Mouse (Mus musculus) embryo, embryonic 11.5 days (tissue): ENCODE measurements at regions not wholly inside any gene's neighbourhood (a gene's known extent, or its start where the extent isn't known, plus 50 kb on each side); places are given as distances from the start of the nearest gene placed in this dataset.

Experiments used
- DNase-seq: peaks from one replicate; pipeline ENCODE4 v3.0.0-alpha.2; 2012; ENCODE audit warnings: low read depth, low spot score

DNA sequence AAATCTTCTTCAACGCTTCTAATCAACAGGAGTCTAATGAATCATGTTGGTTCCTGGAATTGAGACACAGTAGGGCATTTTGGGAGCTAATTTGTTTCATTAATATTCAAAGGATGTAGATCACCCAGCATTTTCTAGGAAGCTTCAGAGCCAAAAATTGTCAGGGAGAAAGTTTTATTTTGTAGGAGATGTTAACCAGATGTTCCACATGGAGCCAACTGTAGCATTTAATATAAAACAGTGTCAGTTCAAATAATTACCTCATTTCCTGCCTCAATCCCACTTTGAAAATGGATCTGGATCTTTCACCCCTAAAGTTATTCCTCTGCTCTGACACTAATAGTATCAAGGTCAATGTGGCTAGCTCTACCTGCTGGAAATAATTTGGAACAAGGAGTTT is 389.6 kb upstream of the Lmcd1 start:
- DNase-seq, result no peak

- no peak for DNase-seq
Observed at GRCm38 (mm10) chr6:111911997-111912396, 361.6 kb upstream of the Lmcd1 start.

DNA sequence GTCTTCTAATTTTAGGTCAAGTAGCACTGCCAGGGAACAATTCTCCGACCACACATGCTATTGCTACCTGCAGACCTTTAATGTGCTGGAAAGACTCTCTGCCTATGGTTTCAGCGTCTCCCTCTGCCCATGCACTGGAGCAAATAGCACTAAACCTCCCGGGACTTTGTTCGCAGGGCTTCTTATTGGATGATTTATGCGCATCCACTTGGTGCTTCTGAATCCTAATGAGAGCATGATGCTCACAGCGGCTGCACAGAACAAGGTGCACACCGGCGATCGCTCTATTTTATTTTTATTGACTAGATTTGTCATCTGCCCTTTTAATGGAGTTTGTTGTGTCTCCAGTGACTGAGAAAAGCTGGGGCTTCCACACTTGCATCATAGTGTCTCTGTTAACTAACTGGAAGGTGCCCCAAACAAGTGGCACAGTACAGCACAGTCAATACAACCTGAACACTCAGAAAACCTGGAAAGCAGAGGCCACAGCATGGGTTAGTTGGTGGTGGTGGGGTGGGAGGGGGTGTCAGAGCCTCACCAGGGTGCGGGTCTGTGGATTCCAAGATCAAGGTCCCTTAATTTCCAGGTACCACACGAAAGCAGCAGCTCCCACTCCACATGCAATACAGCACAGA is 359.7 kb upstream of the Lmcd1 start:
- no peak for DNase-seq

GRCm38 (mm10) chr6:111917248-111917721 is 356.3 kb upstream of the Lmcd1 start:
- DNase-seq, result no peak

- DNase-seq, result no peak
Observed at GRCm38 (mm10) chr6:111917868-111918597, 355.5 kb upstream of the Lmcd1 start.

DNA sequence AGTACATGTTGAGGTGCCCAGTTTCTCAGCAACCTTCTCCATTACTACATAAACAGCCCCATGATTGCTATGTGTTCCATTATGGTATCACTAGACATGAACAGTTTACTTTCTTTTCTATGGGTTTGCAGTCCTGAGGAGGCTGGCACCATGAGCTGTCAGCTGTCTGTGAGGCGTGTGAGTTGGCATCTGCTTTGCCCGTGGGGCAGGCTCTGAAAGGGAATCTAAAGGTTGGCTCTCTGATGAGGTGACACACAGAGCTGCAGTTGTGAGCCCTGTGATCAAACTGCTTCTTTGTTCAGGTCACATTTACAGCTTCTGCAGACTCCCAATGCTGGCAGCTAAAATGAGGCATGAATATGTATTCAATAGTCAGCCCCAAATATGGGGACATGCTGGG is 341.0 kb upstream of the Lmcd1 start:
- no peak for DNase-seq

GRCm38 (mm10) chr6:111954401-111954800 is 319.2 kb upstream of the Lmcd1 start:
- DNase-seq, result no peak

GRCm38 (mm10) chr6:111965766-111966165 is 307.8 kb upstream of the Lmcd1 start:
- no peak for DNase-seq

DNA sequence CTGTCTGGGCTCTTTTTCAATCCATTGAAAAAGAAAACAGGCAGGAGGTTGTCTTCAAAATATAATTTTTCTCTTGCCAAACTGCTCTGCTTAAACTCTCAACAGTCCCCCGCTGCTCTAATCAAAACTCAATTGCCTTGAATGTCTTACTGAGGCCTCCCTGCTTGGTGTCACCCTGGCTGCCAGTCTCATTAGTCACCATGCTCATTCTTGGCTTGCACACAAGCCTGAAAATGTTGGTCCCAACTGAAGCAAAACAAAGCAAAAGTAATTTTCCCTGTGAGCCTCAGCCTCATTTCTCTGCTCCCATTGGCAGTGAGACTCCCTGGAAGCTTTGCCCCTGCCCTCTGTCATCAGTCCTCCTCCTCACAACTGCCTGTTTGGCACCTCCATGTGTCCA is 288.1 kb upstream of the Lmcd1 start:
- DNase-seq, result no peak

DNA sequence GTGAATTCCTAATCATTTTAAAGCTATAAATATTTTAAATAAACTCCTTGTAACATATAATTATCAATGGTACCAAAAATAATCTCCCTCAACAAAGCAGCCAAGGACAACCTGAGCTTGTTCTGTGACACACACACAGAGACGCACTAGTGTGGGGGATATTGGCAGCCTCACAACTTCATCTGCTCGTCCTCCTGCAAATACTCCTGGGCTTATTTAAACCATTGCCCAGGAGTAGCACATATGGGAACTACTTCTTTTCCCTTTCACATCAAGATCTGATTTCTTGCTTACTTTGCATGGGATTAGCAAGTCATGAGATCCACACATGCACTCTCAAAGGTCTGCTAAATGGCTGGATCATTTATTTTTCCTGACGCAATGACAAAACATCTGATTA is 277.7 kb upstream of the Lmcd1 start:
- no peak for DNase-seq

GRCm38 (mm10) chr6:112003784-112004471 is 269.6 kb upstream of the Lmcd1 start:
- DNase-seq, result no peak

- no peak for DNase-seq
Observed at GRCm38 (mm10) chr6:112026261-112027205, 247.0 kb upstream of the Lmcd1 start.

DNA sequence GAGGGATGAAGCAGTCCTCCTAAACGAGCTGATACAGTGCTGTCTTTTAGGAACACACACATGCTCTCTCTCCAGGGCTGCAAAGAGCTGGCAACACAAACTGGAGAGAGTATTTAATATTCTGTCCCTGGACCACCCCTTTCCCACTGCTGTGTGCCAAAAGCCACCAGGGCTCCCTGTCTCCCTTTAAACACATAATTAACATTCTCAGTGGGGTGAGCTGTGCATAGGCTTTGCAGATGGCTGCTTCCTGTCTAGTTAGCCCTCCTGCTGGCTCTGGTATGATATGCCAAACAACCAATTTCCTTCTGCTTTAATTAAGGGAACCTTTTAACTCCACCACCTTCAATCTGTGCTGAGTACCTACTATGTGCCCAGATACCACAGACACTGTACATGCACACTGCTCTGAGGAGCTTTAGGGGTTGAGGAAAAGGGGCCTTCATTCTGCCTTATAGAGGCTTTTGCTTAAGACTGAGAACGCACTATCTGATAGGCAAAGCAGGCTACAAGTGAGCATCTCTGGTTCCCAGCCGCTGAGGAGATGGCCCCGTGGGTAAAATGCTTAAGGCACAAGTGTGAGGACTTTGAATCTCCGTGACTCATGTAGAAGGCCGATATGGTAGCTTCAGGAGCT is 222.9 kb upstream of the Lmcd1 start:
- DNase-seq, result no peak

DNA sequence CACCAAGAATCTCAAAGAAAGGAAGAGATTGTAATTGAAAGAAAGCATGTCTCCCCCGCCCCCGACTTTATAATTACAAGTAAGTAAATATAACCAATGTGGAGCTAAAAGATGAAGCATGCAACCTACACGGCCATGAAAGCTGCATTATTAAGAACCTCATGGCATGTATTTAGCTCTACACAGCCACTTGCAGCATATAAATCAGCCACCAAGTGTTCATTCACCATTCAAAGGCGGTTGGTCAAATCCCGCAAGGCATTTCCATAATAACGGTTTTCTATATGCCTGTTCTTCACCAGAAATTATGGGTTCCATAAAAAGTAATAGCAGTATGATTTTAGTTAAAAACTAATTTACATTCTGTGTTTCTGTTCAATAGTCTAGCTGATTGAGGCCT is 221.4 kb upstream of the Lmcd1 start:
- DNase-seq, result no peak

- no peak for DNase-seq
Observed at GRCm38 (mm10) chr6:112057895-112058294, 215.7 kb upstream of the Lmcd1 start.

DNA sequence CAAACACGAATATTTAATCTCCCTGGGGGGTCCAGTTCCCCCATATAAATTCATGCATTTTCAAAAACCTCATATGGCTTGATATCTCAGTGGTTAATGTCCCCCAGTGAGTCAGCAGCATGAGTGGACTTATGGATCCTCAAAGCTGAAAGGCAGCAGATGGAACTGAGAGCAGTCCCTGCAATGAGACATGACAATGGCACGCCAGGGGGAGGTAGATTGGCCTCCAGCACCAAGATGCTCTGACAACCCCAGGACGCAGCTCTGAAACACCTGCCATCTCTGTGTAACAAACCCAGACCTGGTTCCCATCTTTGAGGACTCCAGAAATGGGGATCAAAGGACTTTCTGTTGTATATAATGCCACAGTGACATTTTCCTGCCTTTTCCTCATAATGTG is 210.6 kb upstream of the Lmcd1 start:
- DNase-seq, result no peak

- no peak for DNase-seq
Observed at GRCm38 (mm10) chr6:112090597-112090996, 183.0 kb upstream of the Lmcd1 start.

DNA sequence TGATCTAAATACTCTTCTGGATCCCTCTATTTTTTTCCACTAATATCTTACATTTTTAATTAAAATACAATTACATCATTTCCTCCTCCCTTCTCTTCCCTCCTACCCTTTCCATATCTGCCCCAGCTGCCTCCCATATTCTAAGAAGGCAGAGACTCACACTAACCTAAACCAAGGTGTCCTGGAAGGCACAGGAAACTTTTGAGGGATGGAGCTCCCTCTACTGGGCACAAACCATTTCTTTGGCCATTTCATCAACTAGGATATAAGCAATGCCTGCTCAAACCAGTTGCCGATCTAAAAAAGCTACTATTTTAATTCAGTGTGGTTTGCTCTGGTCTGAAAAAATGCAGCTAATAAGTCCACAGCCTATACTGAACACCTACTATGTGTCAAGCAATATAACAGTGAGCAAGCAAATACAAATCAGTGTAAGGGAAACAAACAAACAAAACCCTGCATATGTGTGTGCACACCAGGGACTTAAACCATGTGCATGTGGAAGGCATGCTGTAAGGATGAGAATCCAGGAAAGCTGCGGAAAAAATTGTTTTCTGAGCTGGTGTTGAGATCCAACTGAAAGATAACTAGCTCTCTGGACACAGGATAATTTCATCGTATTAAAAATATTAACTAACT is 182.3 kb upstream of the Lmcd1 start:
- peak; percentile 37 for DNase-seq

DNA sequence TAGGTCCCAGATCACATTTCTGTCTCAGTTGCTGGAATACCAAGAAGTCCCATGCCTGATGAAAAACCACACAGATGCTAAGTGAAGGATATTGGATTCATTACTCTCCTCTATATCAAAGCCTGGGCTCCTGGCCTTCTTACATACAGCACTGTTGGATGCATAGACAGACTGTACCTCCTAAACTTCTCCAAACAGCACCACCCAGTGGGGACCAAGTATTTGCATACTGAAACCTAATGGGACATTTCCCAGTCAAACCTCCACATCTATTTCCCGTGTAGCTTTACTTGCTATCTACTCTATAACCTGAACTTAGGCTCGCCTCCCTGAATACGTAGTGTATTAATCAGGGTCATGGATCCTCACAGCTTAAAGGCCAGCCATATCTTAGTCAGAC is 180.3 kb upstream of the Lmcd1 start:
- DNase-seq, result no peak

GRCm38 (mm10) chr6:112097699-112098098 is 175.9 kb upstream of the Lmcd1 start:
- DNase-seq, result no peak

DNA sequence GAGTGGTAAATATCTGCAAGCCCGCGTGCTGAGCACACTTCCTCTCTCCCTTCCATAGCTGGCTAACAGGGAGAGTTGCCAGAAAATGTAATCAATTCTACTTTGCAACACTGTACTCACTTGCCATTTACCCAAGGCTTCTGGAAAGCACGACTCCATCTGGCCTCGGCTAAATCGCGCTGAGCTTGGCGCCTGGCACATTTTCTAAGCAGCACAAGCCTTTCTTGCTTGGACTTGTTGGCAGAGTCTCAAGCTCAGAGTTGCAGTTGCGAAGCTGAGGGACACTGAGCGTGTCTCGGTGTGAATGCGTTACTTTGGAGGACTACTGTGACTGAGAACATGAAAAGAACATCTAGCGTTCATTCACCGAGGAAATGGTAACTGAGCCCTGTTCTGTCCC is 164.9 kb upstream of the Lmcd1 start:
- no peak for DNase-seq
